In genomic region chr2:70249872-70250271, GRCm38 (mm10) we compare ENCODE assay signal across 24 mouse cellular contexts.
DNase-seq lines count a peak whose midpoint lies in the region; ATAC-seq and TF ChIP-seq lines count a peak whose summit lies in the region.
"Had no signal": no experiment of that assay in that cellular context is flagged by ENCODE, and none has a peak within 500 bp of the region (broad histone marks: within the 10 kb centered on the region; RNA-seq: fewer than 3 reads in every experiment).

No protein-coding gene starts in this region.

- H3K4me3 ChIP-seq in forebrain, postnatal 0 days (ENCODE audit: low read depth, low read length), result no peak overlapping the region
- no peak overlapping the region for H3K4me3 ChIP-seq in forebrain, embryonic 11.5 days (ENCODE audit: low read depth, low read length)
- H3K4me3 ChIP-seq in kidney, postnatal 0 days (replicated peaks; ENCODE audit: low read depth, low read length), result no peak overlapping the region
- H3K4me3 ChIP-seq in kidney, adult 2 months (ENCODE audit: insufficient read depth, low read depth, low read length), result no peak overlapping the region
- H3K4me3 ChIP-seq in midbrain, embryonic 14.5 days (replicated peaks; ENCODE audit: low read depth, low read length), result no peak overlapping the region
- no peak overlapping the region for H3K4me3 ChIP-seq in midbrain, embryonic 11.5 days (ENCODE audit: low read depth, low read length)
- H3K4me3 ChIP-seq: forebrain, embryonic 10.5 days; heart, embryonic 15.5 days; limb, embryonic 15.5 days; liver, embryonic 15.5 days; midbrain, embryonic 13.5 days; neural tube, embryonic 12.5 days had no signal

- no peaks in the 10 kb centered on the region for H3K27me3 ChIP-seq in forebrain, postnatal 0 days (ENCODE audit: insufficient read depth, low read length)
- H3K27me3 ChIP-seq in forebrain, embryonic 11.5 days (ENCODE audit: control insufficient read depth, insufficient read depth, low read length), result no peaks in the 10 kb centered on the region
- no peaks in the 10 kb centered on the region for H3K27me3 ChIP-seq in kidney, postnatal 0 days (ENCODE audit: insufficient read depth, low read length)
- no peaks in the 10 kb centered on the region for H3K27me3 ChIP-seq in kidney, adult 2 months (replicated peaks; ENCODE audit: control insufficient read depth, insufficient read depth, low read length)
- H3K27me3 ChIP-seq in midbrain, embryonic 14.5 days (ENCODE audit: control insufficient read depth, insufficient read depth, low read length), result no peaks in the 10 kb centered on the region
- H3K27me3 ChIP-seq in midbrain, embryonic 11.5 days (ENCODE audit: control insufficient read depth, insufficient read depth, low read length), result no peaks in the 10 kb centered on the region
- H3K27me3 ChIP-seq: limb, embryonic 15.5 days; liver, embryonic 15.5 days; midbrain, embryonic 13.5 days; neural tube, embryonic 12.5 days had no signal

- no peak for TF ChIP-seq POLR2A in kidney, adult 2 months (IDR thresholded peaks at IDR 0.05; ENCODE audit: low read depth, low read length)

- 71% methylated on average over 4 of the region's 4 CpGs for WGBS in forebrain, postnatal 0 days
- WGBS in forebrain, embryonic 11.5 days, result 87% methylated on average over 4 of the region's 4 CpGs
- 48% methylated on average over 4 of the region's 4 CpGs for WGBS in kidney, postnatal 0 days
- 56% methylated on average over 4 of the region's 4 CpGs for WGBS in kidney, adult 2 months
- 64% methylated on average over 4 of the region's 4 CpGs for WGBS in midbrain, embryonic 14.5 days
- 85% methylated on average over 4 of the region's 4 CpGs for WGBS in midbrain, embryonic 11.5 days

- no peak overlapping the region for H3K4me2 ChIP-seq in forebrain, postnatal 0 days (ENCODE audit: low read depth)
- no peak overlapping the region for H3K4me2 ChIP-seq in forebrain, embryonic 11.5 days (ENCODE audit: low read depth, low read length, severe bottlenecking)
- no peak overlapping the region for H3K4me2 ChIP-seq in kidney, postnatal 0 days (ENCODE audit: low read length)
- H3K4me2 ChIP-seq in midbrain, embryonic 14.5 days (ENCODE audit: low read length), result no peak overlapping the region
- no peak overlapping the region for H3K4me2 ChIP-seq in midbrain, embryonic 11.5 days
- H3K4me2 ChIP-seq: heart, embryonic 15.5 days; limb, embryonic 15.5 days; liver, embryonic 15.5 days; midbrain, embryonic 13.5 days; neural tube, embryonic 12.5 days had no signal

- no peak overlapping the region for H3K27ac ChIP-seq in forebrain, postnatal 0 days (ENCODE audit: low read depth, low read length)
- no peak overlapping the region for H3K27ac ChIP-seq in forebrain, embryonic 11.5 days (ENCODE audit: low read depth, low read length)
- no peak overlapping the region for H3K27ac ChIP-seq in kidney, postnatal 0 days
- no peak overlapping the region for H3K27ac ChIP-seq in kidney, adult 2 months (ENCODE audit: insufficient read depth, low read depth, low read length)
- no peak overlapping the region for H3K27ac ChIP-seq in midbrain, embryonic 14.5 days (replicated peaks; ENCODE audit: low read depth, low read length)
- H3K27ac ChIP-seq in midbrain, embryonic 11.5 days (ENCODE audit: low read depth, low read length), result no peak overlapping the region
- H3K27ac ChIP-seq: forebrain, embryonic 10.5 days; heart, embryonic 15.5 days; limb, embryonic 15.5 days; liver, embryonic 15.5 days; midbrain, embryonic 13.5 days; neural tube, embryonic 12.5 days had no signal

- 0 out of 2 replicates have a peak, but pooled peaks have one; percentile 29 for ATAC-seq in forebrain, postnatal 0 days
- ATAC-seq in forebrain, embryonic 11.5 days (replicated peaks; ENCODE audit: low FRiP score), result no peak
- no peak for ATAC-seq in kidney, postnatal 0 days (replicated peaks; ENCODE audit: low FRiP score, low read depth)
- no peak for ATAC-seq in midbrain, embryonic 14.5 days (ENCODE audit: low FRiP score, low TSS enrichment)
- no peak for ATAC-seq in midbrain, embryonic 11.5 days (ENCODE audit: low FRiP score)
- no peak for ATAC-seq in granulocyte monocyte progenitor cell, adult 5-6 weeks (replicated peaks; ENCODE audit: poor library complexity, severe bottlenecking)
- ATAC-seq: CD4-positive, CD25-positive, alpha-beta regulatory T cell, adult 4 months; midbrain, embryonic 13.5 days had no signal

- TF ChIP-seq CTCF in forebrain, postnatal 0 days (IDR thresholded peaks at IDR 0.05; ENCODE audit: low read depth), result peak; percentile 53
- peak; percentile 52 for TF ChIP-seq CTCF in kidney, postnatal 0 days (IDR thresholded peaks at IDR 0.05; ENCODE audit: low read depth)
- no peak for TF ChIP-seq CTCF in kidney, adult 2 months (conservative IDR thresholded peaks at IDR 0.05; ENCODE audit: insufficient read depth, insufficient read length, low read depth, low read length)

- H3K9ac ChIP-seq in forebrain, postnatal 0 days, result no peak overlapping the region
- H3K9ac ChIP-seq in forebrain, embryonic 11.5 days (ENCODE audit: low read length), result no peak overlapping the region
- H3K9ac ChIP-seq in kidney, postnatal 0 days (ENCODE audit: low read depth, low read length), result no peak overlapping the region
- H3K9ac ChIP-seq in midbrain, embryonic 14.5 days (replicated peaks; ENCODE audit: low read length), result no peak overlapping the region
- no peak overlapping the region for H3K9ac ChIP-seq in midbrain, embryonic 11.5 days (ENCODE audit: low read length)
- H3K9ac ChIP-seq: heart, embryonic 15.5 days; limb, embryonic 15.5 days; liver, embryonic 15.5 days; midbrain, embryonic 13.5 days; neural tube, embryonic 12.5 days had no signal

- peak; percentile 25 for DNase-seq in forebrain, postnatal 0 days
- DNase-seq in forebrain, embryonic 11.5 days (ENCODE audit: low spot score), result no peak
- DNase-seq in kidney, postnatal 0 days (ENCODE audit: low spot score), result peak; percentile 69
- no peak for DNase-seq in kidney, adult 2 months
- peak; percentile 35 for DNase-seq in midbrain, embryonic 14.5 days
- no peak for DNase-seq in midbrain, embryonic 11.5 days (ENCODE audit: low spot score, missing footprints)
- DNase-seq: cerebellum, adult 2 months; cerebellum, postnatal 36 days; gastrocnemius, postnatal 25 days; heart, postnatal 36 days; kidney, adult 8-10 months; kidney, postnatal 25 days; layer of hippocampus, adult 9-11 months; left cerebral cortex, postnatal 4 days; retina, postnatal 1 day; thymus, postnatal 14 days had no signal

- H3K36me3 ChIP-seq in forebrain, postnatal 0 days (ENCODE audit: insufficient read depth), result no peaks in the 10 kb centered on the region
- H3K36me3 ChIP-seq in forebrain, embryonic 11.5 days (ENCODE audit: control insufficient read depth, insufficient read depth, low read length), result no peaks in the 10 kb centered on the region
- no peaks in the 10 kb centered on the region for H3K36me3 ChIP-seq in kidney, postnatal 0 days (ENCODE audit: insufficient read depth, low read length)
- H3K36me3 ChIP-seq in kidney, adult 2 months (ENCODE audit: control insufficient read depth, insufficient read depth, low read length), result no peaks in the 10 kb centered on the region
- H3K36me3 ChIP-seq in midbrain, embryonic 14.5 days (ENCODE audit: control insufficient read depth, insufficient read depth, low read length), result no peaks in the 10 kb centered on the region
- no peaks in the 10 kb centered on the region for H3K36me3 ChIP-seq in midbrain, embryonic 11.5 days (ENCODE audit: control insufficient read depth, insufficient read depth, low read length)
- H3K36me3 ChIP-seq: forebrain, embryonic 10.5 days; heart, embryonic 15.5 days; limb, embryonic 15.5 days; liver, embryonic 15.5 days; midbrain, embryonic 13.5 days; neural tube, embryonic 12.5 days had no signal

- no peaks in the 10 kb centered on the region for H3K9me3 ChIP-seq in forebrain, postnatal 0 days (ENCODE audit: low read length)
- no peaks in the 10 kb centered on the region for H3K9me3 ChIP-seq in forebrain, embryonic 11.5 days (ENCODE audit: control insufficient read depth, low read length)
- no peaks in the 10 kb centered on the region for H3K9me3 ChIP-seq in kidney, postnatal 0 days (replicated peaks; ENCODE audit: low read length)
- H3K9me3 ChIP-seq in midbrain, embryonic 14.5 days (ENCODE audit: control insufficient read depth, low read length), result no peaks in the 10 kb centered on the region
- no peaks in the 10 kb centered on the region for H3K9me3 ChIP-seq in midbrain, embryonic 11.5 days (ENCODE audit: control insufficient read depth, low read length)
- H3K9me3 ChIP-seq: forebrain, embryonic 10.5 days; heart, embryonic 15.5 days; limb, embryonic 15.5 days; liver, embryonic 15.5 days; midbrain, embryonic 13.5 days; neural tube, embryonic 12.5 days had no signal

- H3K4me1 ChIP-seq in forebrain, postnatal 0 days (ENCODE audit: insufficient read depth), result no peaks in the 10 kb centered on the region
- H3K4me1 ChIP-seq in forebrain, embryonic 11.5 days (replicated peaks; ENCODE audit: control insufficient read depth, insufficient read depth, low read length), result no peaks in the 10 kb centered on the region
- H3K4me1 ChIP-seq in kidney, postnatal 0 days (replicated peaks; ENCODE audit: insufficient read depth, low read length), result no peaks in the 10 kb centered on the region
- peaks cover 3% of the 10 kb centered on the region; the same call in 1 of the 2 replicates for H3K4me1 ChIP-seq in kidney, adult 2 months (ENCODE audit: control insufficient read depth, insufficient read depth, low read length)
- H3K4me1 ChIP-seq in midbrain, embryonic 14.5 days (ENCODE audit: control insufficient read depth, insufficient read depth, low read length), result no peaks in the 10 kb centered on the region
- H3K4me1 ChIP-seq in midbrain, embryonic 11.5 days (ENCODE audit: control insufficient read depth, insufficient read depth, low read length), result no peaks in the 10 kb centered on the region
- H3K4me1 ChIP-seq: forebrain, embryonic 10.5 days; heart, embryonic 15.5 days; limb, embryonic 15.5 days; liver, embryonic 15.5 days; midbrain, embryonic 13.5 days; neural tube, embryonic 12.5 days had no signal

Comparison
In these comparisons a context has a peak if more than half of its experiments do, and no peak if none do; other contexts are left out.
1. DNase-seq: peak in forebrain, postnatal 0 days (single experiment), kidney, postnatal 0 days (single experiment) and midbrain, embryonic 14.5 days (single experiment); none in forebrain, embryonic 11.5 days (single experiment), kidney, adult 2 months (single experiment) and midbrain, embryonic 11.5 days (single experiment).